Mouse (Mus musculus) gastrocnemius, adult 8-10 months (tissue): ENCODE data around the gene Cda. TPM values are rescaled to one million over a fixed set of nuclear protein-coding genes. Genes with fewer than 3 reads are reported as not detected.

ENCODE experiments used
- DNase-seq, 2 experiments: peaks; one replicate each; pipeline ENCODE4 v3.0.0; 2022; ENCODE audit warnings: low spot score in 2 of 2
- total RNA-seq, 4 experiments: library from RNA; stranded (reverse); gene quantifications; 2 replicates each; pipeline ENCODE4 v1.2.4; 2022

Gene Cda
- under 1 TPM in 2 of 4 experiments, not detected in 2; 0.59 to 0.63 TPM for total RNA-seq

GRCm38 (mm10) chr4:138367641-138368497 is at the start of gene Cda:
Cda (minus strand) TSS chr4:138367992.
- peak; percentile 62 to 71 for DNase-seq

GRCm38 (mm10) chr4:138416414-138416813 is 48.6 kb upstream of the Cda start:
- no peak for DNase-seq

- DNase-seq, result no peak
These were observed 48.2 kb upstream of the Cda start for GRCm38 (mm10) chr4:138415991-138416390.

- no peak for DNase-seq
These were observed 46.9 kb upstream of the Cda start for GRCm38 (mm10) chr4:138414725-138415124.

GRCm38 (mm10) chr4:138411504-138412121 is 43.8 kb upstream of the Cda start:
- no peak for DNase-seq

- DNase-seq, result no peak
These were observed 43.2 kb upstream of the Cda start for GRCm38 (mm10) chr4:138411011-138411410.

- no peak for DNase-seq
These were observed 39.8 kb upstream of the Cda start for GRCm38 (mm10) chr4:138407479-138408194.

GRCm38 (mm10) chr4:138404806-138405205 is 37.0 kb upstream of the Cda start:
- DNase-seq, result peak in 1 of 2 experiments; percentile 31

- DNase-seq, result no peak
These were observed 28.9 kb upstream of the Cda start for GRCm38 (mm10) chr4:138396711-138397110.

- DNase-seq, result no peak
These were observed 28.3 kb upstream of the Cda start, which contains the start of gene Fam43b for GRCm38 (mm10) chr4:138395971-138396645. Fam43b (minus strand) TSS chr4:138396528.

- DNase-seq, result no peak
These were observed 27.5 kb upstream of the Cda start for GRCm38 (mm10) chr4:138395087-138395970.

GRCm38 (mm10) chr4:138393703-138394102 is 25.9 kb upstream of the Cda start:
- no peak for DNase-seq

- DNase-seq, result no peak
These were observed 16.0 kb upstream of the Cda start for GRCm38 (mm10) chr4:138383789-138384188.

- DNase-seq, result no peak
These were observed 14.7 kb upstream of the Cda start for GRCm38 (mm10) chr4:138382462-138382861.

- no peak for DNase-seq
These were observed 12.4 kb upstream of the Cda start for GRCm38 (mm10) chr4:138380132-138380689.

GRCm38 (mm10) chr4:138379091-138379840 is 11.5 kb upstream of the Cda start:
- peak; percentile 69 to 72 for DNase-seq

GRCm38 (mm10) chr4:138377526-138377925 is 9.7 kb upstream of the Cda start:
- no peak for DNase-seq

GRCm38 (mm10) chr4:138375117-138375516 is 7.3 kb upstream of the Cda start:
- no peak for DNase-seq

- no peak for DNase-seq
These were observed 3.3 kb upstream of the Cda start for GRCm38 (mm10) chr4:138370996-138371516.
